Mouse (Mus musculus) neural tube, embryonic 14.5 days (tissue): ENCODE results near the gene Svs6. TPM values are rescaled to one million over a fixed set of nuclear protein-coding genes. Genes with fewer than 3 reads are reported as not detected.

ENCODE experiments used
- ATAC-seq: fragments of 200-750 bp; cut with Nextera tagmentation; 2 replicates; pipeline ENCODE4 v1.8.0; 2017; ENCODE audit warnings: low read depth, mild to moderate bottlenecking, moderate TSS enrichment, moderate library complexity
- H3K27ac ChIP-seq: fragments of 300-500 bp; sonication (generic); 2 replicates; pipeline ENCODE4 v1.5.1; 2014; ENCODE audit warnings: low read depth, mild to moderate bottlenecking, control low read depth, low read length, moderate library complexity, mixed read lengths
- H3K27me3 ChIP-seq: fragments of 300-500 bp; sonication (generic); 2 replicates; pipeline ENCODE4 v1.6.1; 2014; ENCODE audit warnings: low read length; ENCODE audit not compliant: control insufficient read depth, insufficient read depth
- H3K36me3 ChIP-seq: fragments of 300-500 bp; sonication (generic); 2 replicates; pipeline ENCODE4 v1.6.1; 2014; ENCODE audit warnings: low read length, mixed read lengths; ENCODE audit not compliant: control insufficient read depth, insufficient read depth
- H3K4me1 ChIP-seq: fragments of 300-500 bp; sonication (generic); 2 replicates; pipeline ENCODE4 v1.6.1; 2014; ENCODE audit warnings: low read length; ENCODE audit not compliant: control insufficient read depth, insufficient read depth
- H3K4me2 ChIP-seq: fragments of 300-500 bp; sonication (generic); 2 replicates; pipeline ENCODE4 v1.6.1; 2014; ENCODE audit warnings: mild to moderate bottlenecking, low read depth, low read length, control low read depth
- H3K4me3 ChIP-seq: fragments of 300-500 bp; sonication (generic); 2 replicates; pipeline ENCODE4 v1.5.1; 2014; ENCODE audit warnings: low read depth, low read length, control low read depth, mixed read lengths
- H3K9ac ChIP-seq: fragments of 300-500 bp; sonication (generic); replicated peaks from 2 replicates; pipeline ENCODE4 v1.6.1; 2014; ENCODE audit warnings: low read depth, mild to moderate bottlenecking, control low read depth, low read length, mixed read lengths
- H3K9me3 ChIP-seq: fragments of 300-500 bp; sonication (generic); 2 replicates; pipeline ENCODE4 v1.6.1; 2016; ENCODE audit warnings: low read length; ENCODE audit not compliant: control insufficient read depth
- WGBS: fragments of 180-500 bp; shearing (Covaris S2); extraction: QIAGEN DNeasy Blood & Tissue Kit; methylation state at CpG from one replicate; pipeline ENCODE4 v1.1.7; 2014; 5-methylcytosine and 5-hydroxymethylcytosine counted together
- polyA plus RNA-seq: library from polyadenylated mRNA; unstranded; fragments of >200 nt; fragmentation: Nextera tagmentation; extraction: Ambion mirVana; gene quantifications from 2 replicates; pipeline ENCODE4 v1.2.1, GENCODE M21; 2014

Gene Svs6
- polyA plus RNA-seq, 1 experiment from 2014 or later = not detected

- ATAC-seq = no peak
- WGBS = 90% methylated on average over 3 of the region's 3 CpGs
- Histone ChIP-seq H3K9me3 (no peaks in the 10 kb centered on the region), H3K4me1 (no peaks in the 10 kb centered on the region), H3K36me3 (no peaks in the 10 kb centered on the region), H3K9ac (no peak overlapping the region), H3K27ac (no peak overlapping the region), H3K4me2 (no peak overlapping the region), H3K27me3 (no peaks in the 10 kb centered on the region), H3K4me3 (no peak overlapping the region)
Observed at GRCm38 (mm10) chr2:164348980-164349379, 32.4 kb downstream of the Svs6 start.

- Histone ChIP-seq H3K4me3 (no peak overlapping the region), H3K4me2 (no peak overlapping the region), H3K27ac (no peak overlapping the region), H3K9me3 (no peaks in the 10 kb centered on the region), H3K4me1 (no peaks in the 10 kb centered on the region), H3K36me3 (no peaks in the 10 kb centered on the region), H3K9ac (no peak overlapping the region), H3K27me3 (no peaks in the 10 kb centered on the region)
- WGBS = 91% methylated on average over 3 of the region's 3 CpGs
- ATAC-seq = no peak
Observed at GRCm38 (mm10) chr2:164352697-164353096, 36.1 kb downstream of the Svs6 start.

- Histone ChIP-seq H3K9me3 (no peaks in the 10 kb centered on the region), H3K4me3 (no peak overlapping the region), H3K9ac (no peak overlapping the region), H3K4me1 (no peaks in the 10 kb centered on the region), H3K36me3 (no peaks in the 10 kb centered on the region), H3K27me3 (no peaks in the 10 kb centered on the region), H3K4me2 (no peak overlapping the region), H3K27ac (no peak overlapping the region)
- 89% methylated on average over 11 of the region's 11 CpGs for WGBS
- ATAC-seq = no peak
Observed at GRCm38 (mm10) chr2:164353356-164353755, 36.8 kb downstream of the Svs6 start.

GRCm38 (mm10) chr2:164356177-164356967 is 39.8 kb downstream of the Svs6 start:
- no peak overlapping the region for H3K4me2 ChIP-seq
- no peak overlapping the region for H3K27ac ChIP-seq
- no peaks in the 10 kb centered on the region for H3K36me3 ChIP-seq
- H3K9ac ChIP-seq = no peak overlapping the region
- no peaks in the 10 kb centered on the region for H3K4me1 ChIP-seq
- WGBS = 80% methylated on average over 11 of the region's 11 CpGs
- H3K4me3 ChIP-seq = no peak overlapping the region
- no peaks in the 10 kb centered on the region for H3K9me3 ChIP-seq
- no peaks in the 10 kb centered on the region for H3K27me3 ChIP-seq
- ATAC-seq = no peak

GRCm38 (mm10) chr2:164358373-164358772 is 41.8 kb downstream of the Svs6 start:
- 76% methylated on average over 3 of the region's 3 CpGs for WGBS

GRCm38 (mm10) chr2:164359031-164359430 is 42.5 kb downstream of the Svs6 start:
- Histone ChIP-seq H3K9ac (no peak overlapping the region), H3K4me1 (no peaks in the 10 kb centered on the region), H3K4me2 (no peak overlapping the region), H3K27ac (no peak overlapping the region), H3K36me3 (no peaks in the 10 kb centered on the region), H3K27me3 (no peaks in the 10 kb centered on the region), H3K9me3 (no peaks in the 10 kb centered on the region), H3K4me3 (no peak overlapping the region)
- 79% methylated on average over 5 of the region's 5 CpGs for WGBS
- ATAC-seq = no peak

More at GRCm38 (mm10) chr2:164358373-164358772, 41.8 kb downstream of the Svs6 start:
- Histone ChIP-seq H3K36me3 (no peaks in the 10 kb centered on the region), H3K4me1 (no peaks in the 10 kb centered on the region), H3K4me2 (no peak overlapping the region), H3K27ac (no peak overlapping the region), H3K4me3 (no peak overlapping the region), H3K9me3 (no peaks in the 10 kb centered on the region), H3K9ac (no peak overlapping the region), H3K27me3 (no peaks in the 10 kb centered on the region)
- ATAC-seq = no peak

GRCm38 (mm10) chr2:164359668-164360067 is 43.1 kb downstream of the Svs6 start:
- H3K9ac ChIP-seq = no peak overlapping the region
- no peak overlapping the region for H3K4me3 ChIP-seq
- no peak overlapping the region for H3K4me2 ChIP-seq
- H3K9me3 ChIP-seq = no peaks in the 10 kb centered on the region
- no peaks in the 10 kb centered on the region for H3K27me3 ChIP-seq
- 80% methylated on average over 5 of the region's 5 CpGs for WGBS
- no peaks in the 10 kb centered on the region for H3K4me1 ChIP-seq
- no peak for ATAC-seq
- H3K36me3 ChIP-seq = no peaks in the 10 kb centered on the region
- no peak overlapping the region for H3K27ac ChIP-seq

GRCm38 (mm10) chr2:164360974-164361657 is 44.6 kb downstream of the Svs6 start:
- 35% methylated on average over 13 of the region's 13 CpGs for WGBS
- Histone ChIP-seq H3K27ac (no peak overlapping the region), H3K4me2 (no peak overlapping the region), H3K9ac (no peak overlapping the region), H3K4me1 (no peaks in the 10 kb centered on the region), H3K4me3 (no peak overlapping the region), H3K27me3 (no peaks in the 10 kb centered on the region), H3K36me3 (no peaks in the 10 kb centered on the region), H3K9me3 (no peaks in the 10 kb centered on the region)
- ATAC-seq = no peak

GRCm38 (mm10) chr2:164366947-164367346 is 50.4 kb downstream of the Svs6 start:
- WGBS = 70% methylated on average over 3 of the region's 3 CpGs
- Histone ChIP-seq H3K9ac (no peak overlapping the region), H3K4me2 (no peak overlapping the region), H3K4me1 (no peaks in the 10 kb centered on the region), H3K9me3 (no peaks in the 10 kb centered on the region), H3K27ac (no peak overlapping the region), H3K36me3 (no peaks in the 10 kb centered on the region), H3K27me3 (no peaks in the 10 kb centered on the region), H3K4me3 (no peak overlapping the region)
- no peak for ATAC-seq
